Mouse (Mus musculus) liver, embryonic 16.5 days (tissue): ENCODE data around the gene Prss40. TPM values are rescaled to one million over a fixed set of nuclear protein-coding genes. Genes with fewer than 3 reads are reported as not detected.

Experiments
- ATAC-seq: fragments of 200-750 bp; cut with Nextera tagmentation; 2 replicates; pipeline ENCODE4 v1.8.0; 2017; ENCODE audit warnings: low read depth, mild to moderate bottlenecking, moderate number of reproducible peaks, moderate library complexity
- H3K27ac ChIP-seq: fragments of 300-500 bp; sonication (generic); 2 replicates; pipeline ENCODE4 v1.5.1; 2014; ENCODE audit warnings: mild to moderate bottlenecking, low read length
- H3K27me3 ChIP-seq: fragments of 300-500 bp; sonication (generic); 2 replicates; pipeline ENCODE4 v1.6.1; 2014; ENCODE audit warnings: low read depth, low read length, mixed read lengths; ENCODE audit not compliant: control insufficient read depth, insufficient read depth
- H3K36me3 ChIP-seq: fragments of 300-500 bp; sonication (generic); 2 replicates; pipeline ENCODE4 v1.6.1; 2014; ENCODE audit warnings: mild to moderate bottlenecking; ENCODE audit not compliant: control insufficient read depth, insufficient read depth
- H3K4me1 ChIP-seq: fragments of 300-500 bp; sonication (generic); 2 replicates; pipeline ENCODE4 v1.6.1; 2014; ENCODE audit warnings: low read depth, low read length, mixed read lengths; ENCODE audit not compliant: control insufficient read depth
- H3K4me2 ChIP-seq: fragments of 300-500 bp; sonication (generic); 2 replicates; pipeline ENCODE4 v1.6.1; 2014; ENCODE audit warnings: low read depth, low read length, mixed read lengths
- H3K4me3 ChIP-seq: fragments of 300-500 bp; sonication (generic); 2 replicates; pipeline ENCODE4 v1.5.1; 2014; ENCODE audit warnings: low read depth, mild to moderate bottlenecking, low read length
- H3K9ac ChIP-seq: fragments of 300-500 bp; sonication (generic); 2 replicates; pipeline ENCODE4 v1.6.1; 2014; ENCODE audit warnings: low read depth, low read length
- H3K9me3 ChIP-seq: fragments of 300-500 bp; sonication (generic); replicated peaks from 2 replicates; pipeline ENCODE4 v1.6.1; 2016; ENCODE audit warnings: low read length; ENCODE audit not compliant: control insufficient read depth
- WGBS: fragments of 180-500 bp; shearing (Covaris S2); extraction: QIAGEN DNeasy Blood & Tissue Kit; methylation state at CpG from one replicate; pipeline ENCODE4 v1.1.7; 2014; ENCODE audit not compliant: insufficient replicate concordance; 5-methylcytosine and 5-hydroxymethylcytosine counted together
- polyA plus RNA-seq: library from polyadenylated mRNA; unstranded; fragments of >200 nt; fragmentation: Nextera tagmentation; extraction: Ambion mirVana; gene quantifications from 2 replicates; pipeline ENCODE4 v1.2.1, GENCODE M21; 2015

The Prss40 gene
- polyA plus RNA-seq, 1 experiment from 2014 or later = not detected

GRCm38 (mm10) chr1:34505307-34505706, 55.4 kb downstream of the Prss40 start:
- Histone ChIP-seq H3K4me2 (no peak overlapping the region), H3K27me3 (no peaks in the 10 kb centered on the region), H3K4me1 (no peaks in the 10 kb centered on the region), H3K27ac (no peak overlapping the region), H3K9me3 (no peaks in the 10 kb centered on the region), H3K9ac (no peak overlapping the region), H3K36me3 (no peaks in the 10 kb centered on the region), H3K4me3 (no peak overlapping the region)
- no peak for ATAC-seq
- 54% methylated on average over 7 of the region's 7 CpGs for WGBS

GRCm38 (mm10) chr1:34502991-34503390, 57.8 kb downstream of the Prss40 start:
- no peak for ATAC-seq
- Histone ChIP-seq H3K9ac (no peak overlapping the region), H3K4me1 (no peaks in the 10 kb centered on the region), H3K27me3 (no peaks in the 10 kb centered on the region), H3K9me3 (no peaks in the 10 kb centered on the region), H3K27ac (no peak overlapping the region), H3K36me3 (no peaks in the 10 kb centered on the region), H3K4me2 (no peak overlapping the region), H3K4me3 (no peak overlapping the region)
- 61% methylated on average over 3 of the region's 3 CpGs for WGBS

Other genes with a start within 250 kb of the Prss40 start
- gene Ccdc115, start 121.3 kb downstream of the Prss40 start, polyA plus RNA-seq = 20.8 and 23.0 TPM in 2 replicates
- gene Imp4, start 121.1 kb downstream of the Prss40 start, polyA plus RNA-seq = 44.6 and 46.8 TPM in 2 replicates
- 16.7 and 19.2 TPM in 2 replicates for gene Ptpn18, start 101.2 kb downstream of the Prss40 start, polyA plus RNA-seq
- not detected in 2 replicates for gene Prss39, start 62.5 kb downstream of the Prss40 start, polyA plus RNA-seq
- gene Cfc1, start 25.3 kb downstream of the Prss40 start, polyA plus RNA-seq = not detected in 2 replicates
- 0.01 TPM in 1 of 2 replicates, not detected in the other for gene Amer3, start 18.7 kb upstream of the Prss40 start, polyA plus RNA-seq